Mouse (Mus musculus) erythroid progenitor cell, adult 5-6 weeks (primary cell): ENCODE measurements around the gene Pnmal2. TPM values are rescaled to one million over a fixed set of nuclear protein-coding genes. Genes with fewer than 3 reads are reported as not detected.

Experiments
- ATAC-seq: replicated peaks from 2 replicates; pipeline ENCODE4 v1.8.0; 2016; ENCODE audit warnings: moderate number of reproducible peaks, mild to moderate bottlenecking, moderate TSS enrichment, inconsistent platforms; ENCODE audit not compliant: poor library complexity, low FRiP score, severe bottlenecking
- total RNA-seq, 2 experiments: library from RNA; stranded (forward) in 1 of 2; stranded (reverse) in 1 of 2; fragments of 150-400 nt in 1 of 2; fragments of 186-747, 209-891 nt in 1 of 2; gene quantifications; 2 replicates each; pipeline versions ENCODE4 v1.2.3 to v1.2.4; 2015 to 2017; ENCODE audit warnings: low replicate concordance in 2 of 2

Pnmal2 gene
- total RNA-seq (2015; ENCODE audit: low replicate concordance) (not detected in 2 replicates), total RNA-seq (2017; ENCODE audit: low replicate concordance) (not detected in 2 replicates)

DNA sequence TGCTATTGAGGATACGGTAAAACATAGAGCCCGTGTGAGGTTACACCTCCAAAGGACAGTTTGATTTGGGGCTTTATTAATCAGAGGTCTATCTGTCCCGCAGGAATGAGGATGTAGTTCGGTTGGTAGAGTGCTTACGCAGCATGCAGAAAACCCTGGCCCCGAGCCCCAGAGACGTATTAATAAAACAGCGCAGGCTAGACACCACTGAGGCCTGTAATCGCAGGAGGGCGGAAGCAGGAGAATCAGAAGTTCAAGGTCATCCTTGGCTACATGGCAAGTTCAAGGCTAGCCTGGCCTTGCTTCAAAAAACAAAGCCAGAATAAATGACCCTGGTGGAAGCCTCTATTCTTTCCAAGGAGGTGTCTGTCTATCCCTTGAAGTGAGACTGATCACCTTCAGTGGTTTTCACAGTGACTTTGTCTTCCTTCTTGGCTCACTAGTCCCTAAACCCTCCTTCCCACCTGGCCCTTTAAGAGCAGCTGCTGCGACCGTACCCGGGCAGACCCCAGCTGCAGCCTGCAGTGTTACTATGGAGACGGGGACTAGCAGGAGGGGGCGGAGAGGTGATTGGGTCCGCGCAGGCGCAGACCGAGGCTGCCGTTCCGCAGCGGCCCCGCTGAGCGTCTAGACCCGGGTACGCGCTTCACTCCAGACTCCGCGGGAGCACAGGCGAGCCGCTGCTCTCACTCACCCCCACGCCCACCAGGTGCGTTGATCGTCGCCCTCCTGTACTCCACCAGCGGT, at the start of gene Pnmal2:
Pnmal2 (plus strand) TSS at position 622 of the 747 bp plus-strand sequence.
- ATAC-seq: no peak

DNA sequence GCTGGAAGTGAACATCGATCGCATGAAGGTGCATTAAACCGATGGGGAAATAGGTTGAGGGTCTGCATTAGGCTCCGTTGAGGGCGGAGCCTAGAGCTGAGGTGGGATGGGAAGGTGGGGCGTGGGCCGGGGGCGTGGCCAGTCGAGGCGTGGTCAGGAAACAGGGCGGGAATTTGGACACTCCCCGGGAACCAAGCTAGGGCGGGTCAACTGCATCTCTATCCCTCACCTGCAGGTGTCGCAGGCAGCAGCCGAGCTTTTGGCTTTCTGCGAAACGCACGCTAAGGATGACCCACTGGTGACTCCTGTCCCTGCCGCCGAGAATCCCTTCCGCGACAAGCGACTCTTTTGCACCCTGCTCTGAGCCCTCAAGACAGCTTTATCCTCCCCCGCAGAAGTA, 49.5 kb upstream of the Pnmal2 start:
- ATAC-seq: peak; percentile 61

DNA sequence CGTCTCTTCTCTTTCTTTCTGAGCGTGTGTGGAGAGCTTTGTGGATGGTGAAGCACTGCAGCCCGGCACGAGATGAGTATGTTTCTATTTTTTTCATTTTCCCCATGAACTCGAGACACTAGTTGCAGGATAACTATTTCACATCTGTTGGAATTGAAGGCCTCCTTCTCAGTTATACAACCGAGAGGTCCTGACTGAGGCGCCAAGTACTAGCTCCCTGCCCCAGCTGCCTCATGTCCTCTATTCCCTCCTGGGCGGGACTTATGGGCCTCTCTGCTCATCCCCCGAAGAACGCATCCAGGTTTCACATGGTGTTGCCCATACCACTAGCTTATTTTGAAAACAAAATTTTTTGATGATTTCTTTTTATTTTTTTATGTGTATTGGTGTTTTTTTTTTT, 49.0 kb upstream of the Pnmal2 start:
- no peak for ATAC-seq

DNA sequence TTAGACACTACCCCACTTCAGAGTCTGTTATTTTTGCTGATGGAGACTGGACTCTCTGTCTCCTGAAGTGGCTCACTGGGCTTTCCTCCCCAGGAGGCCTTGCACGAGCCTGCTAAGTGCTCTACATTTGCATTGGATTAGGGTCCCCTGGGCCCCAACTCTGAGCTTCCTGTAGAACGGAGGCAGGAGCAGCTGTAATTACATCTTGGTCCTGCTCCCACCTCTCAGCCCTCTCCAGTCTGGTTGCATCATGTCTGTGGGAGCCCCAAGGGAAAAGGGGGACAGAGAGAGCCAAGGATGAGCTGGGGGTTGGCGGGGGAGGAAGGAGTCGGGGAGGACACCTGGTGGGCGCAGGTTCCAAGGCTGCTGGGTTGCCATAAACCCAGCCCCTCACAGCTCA, 44.0 kb upstream of the Pnmal2 start:
- ATAC-seq: no peak

DNA sequence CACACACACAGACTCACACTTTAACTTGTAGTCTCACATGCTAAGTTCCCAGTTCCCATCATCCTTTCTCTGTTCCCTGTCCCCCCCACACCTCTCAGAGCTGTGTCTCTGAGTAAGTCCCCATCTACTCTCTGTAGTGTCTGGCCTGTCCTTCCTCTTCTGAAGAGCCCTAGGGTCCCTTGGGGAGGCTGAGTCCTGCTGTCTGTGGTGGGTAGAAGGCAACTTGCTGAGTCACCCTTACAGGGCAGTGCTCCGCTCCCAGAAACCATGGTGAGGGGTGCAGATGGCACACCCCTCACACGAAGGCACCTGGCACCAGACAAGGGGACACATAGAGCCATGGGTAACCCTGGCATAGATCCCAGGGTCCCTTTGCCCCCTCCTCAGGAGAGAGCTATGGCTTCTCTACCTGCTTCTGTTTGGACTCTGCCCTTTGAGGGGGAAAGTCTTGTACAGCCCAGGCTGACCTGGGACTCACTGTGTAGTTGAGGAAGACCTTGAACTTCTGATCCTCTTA, 41.0 kb upstream of the Pnmal2 start:
- no peak for ATAC-seq

DNA sequence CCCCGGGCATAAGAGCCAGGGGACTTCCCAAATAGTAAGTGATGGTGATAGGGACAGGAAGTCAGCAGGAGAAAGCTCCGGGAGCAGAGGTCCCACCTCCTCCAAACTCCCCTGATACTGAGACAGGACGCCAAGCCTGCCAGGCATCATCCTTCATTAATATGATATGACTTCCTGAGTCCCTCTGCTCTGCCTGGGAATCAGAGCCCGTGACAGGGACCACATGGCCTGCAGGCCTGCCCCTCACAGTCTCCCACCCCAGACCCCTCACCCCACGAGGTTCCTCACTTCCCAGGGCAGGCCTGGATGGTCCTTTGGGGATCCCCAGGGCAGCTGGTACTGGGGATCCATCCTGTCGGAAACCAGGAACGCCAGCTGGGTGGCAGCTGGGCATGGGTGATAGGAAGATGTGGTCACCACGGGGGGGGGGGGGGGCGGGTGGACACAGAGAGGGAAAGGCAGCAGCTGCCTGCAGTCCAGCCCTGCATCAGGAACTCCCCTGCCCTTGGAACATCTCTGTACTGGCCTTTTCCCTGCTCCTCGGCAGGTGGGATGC, 40.3 kb upstream of the Pnmal2 start:
- no peak for ATAC-seq

DNA sequence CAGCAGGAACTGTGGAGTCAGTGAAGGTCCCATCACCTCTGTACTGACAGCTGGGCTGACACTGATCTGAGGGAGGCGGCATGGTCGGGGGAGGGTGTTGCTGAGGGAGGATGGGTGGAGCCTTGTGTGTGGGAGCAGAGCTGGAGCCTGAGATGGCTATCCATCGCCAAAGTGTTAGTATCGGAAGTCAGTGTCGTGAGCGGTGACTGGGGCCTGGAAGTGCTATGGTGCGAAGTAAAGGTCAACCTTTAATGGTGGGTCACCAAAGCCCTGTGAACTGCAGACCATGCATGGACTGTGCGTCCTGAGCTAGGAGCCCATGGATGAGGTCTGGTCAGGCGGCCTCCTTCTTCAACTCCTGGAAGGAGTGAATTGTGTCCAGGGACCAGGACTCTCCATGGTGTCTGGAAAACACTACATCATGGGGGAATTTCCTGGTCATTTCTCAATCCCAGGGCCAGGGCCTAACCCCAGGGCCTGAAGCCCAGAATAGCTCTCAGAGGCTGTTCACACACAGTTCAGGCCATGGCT, 38.9 kb upstream of the Pnmal2 start:
- no peak for ATAC-seq

DNA sequence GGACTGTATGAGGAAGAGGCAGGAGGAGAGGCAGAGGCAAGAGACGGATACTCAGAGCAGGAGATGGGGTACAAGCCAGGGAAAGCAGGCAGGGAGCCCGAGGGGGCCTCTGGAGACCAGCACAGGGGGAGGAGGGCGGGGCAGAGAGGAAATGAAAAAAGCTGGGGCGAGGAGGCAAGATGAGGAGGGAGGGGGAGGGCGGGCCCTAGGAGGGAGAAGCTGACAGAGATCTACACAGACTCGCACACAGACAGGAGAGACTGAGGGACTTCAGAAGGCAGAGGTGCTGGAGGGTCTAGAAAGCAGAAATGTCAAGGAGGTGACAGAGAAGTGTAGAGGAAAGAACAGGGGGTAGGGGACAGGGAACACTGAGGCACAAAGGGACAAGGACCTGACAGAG, 38.2 kb upstream of the Pnmal2 start, which contains the start of gene Ptgir:
Ptgir (plus strand) TSS at position 210 of the 400 bp plus-strand sequence.
- no peak for ATAC-seq

DNA sequence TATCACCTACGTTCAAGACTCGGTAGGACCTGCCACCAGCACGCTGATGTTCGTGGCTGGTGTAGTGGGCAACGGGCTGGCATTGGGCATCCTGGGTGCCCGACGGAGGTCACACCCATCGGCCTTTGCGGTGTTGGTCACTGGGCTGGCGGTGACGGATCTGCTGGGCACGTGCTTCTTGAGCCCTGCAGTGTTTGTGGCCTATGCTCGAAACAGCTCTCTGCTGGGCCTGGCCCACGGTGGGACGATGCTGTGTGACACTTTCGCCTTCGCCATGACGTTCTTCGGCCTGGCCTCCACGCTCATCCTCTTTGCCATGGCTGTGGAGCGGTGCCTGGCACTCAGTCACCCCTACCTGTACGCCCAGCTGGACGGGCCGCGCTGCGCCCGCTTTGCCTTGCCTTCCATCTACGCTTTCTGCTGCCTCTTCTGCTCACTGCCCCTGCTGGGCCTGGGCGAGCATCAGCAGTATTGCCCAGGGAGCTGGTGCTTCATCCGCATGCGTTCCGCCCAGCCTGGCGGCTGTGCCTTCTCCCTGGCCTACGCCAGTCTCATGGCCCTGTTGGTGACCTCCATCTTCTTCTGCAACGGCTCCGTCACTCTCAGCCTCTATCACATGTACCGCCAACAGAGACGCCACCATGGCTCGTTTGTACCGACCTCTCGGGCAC, 37.5 kb upstream of the Pnmal2 start:
- no peak for ATAC-seq

DNA sequence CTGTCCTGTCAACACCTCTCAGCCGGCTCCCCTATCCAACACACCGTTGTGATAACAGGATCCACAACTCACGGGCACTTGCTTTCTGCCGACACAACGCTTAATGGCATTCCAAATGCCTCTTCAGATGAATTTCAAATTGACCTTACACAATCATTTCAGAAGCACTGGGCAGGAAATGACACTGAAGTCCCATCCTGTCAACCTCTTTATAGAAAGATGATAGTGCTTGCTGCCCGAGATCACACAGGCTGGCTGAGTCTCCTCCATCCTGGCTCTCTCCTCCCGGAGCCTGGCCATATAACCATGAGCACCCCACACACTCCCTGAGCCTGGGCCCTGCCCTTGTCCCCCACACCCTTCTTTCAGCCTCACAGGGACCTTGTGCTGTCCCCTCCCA, 36.6 kb upstream of the Pnmal2 start:
- ATAC-seq: no peak

DNA sequence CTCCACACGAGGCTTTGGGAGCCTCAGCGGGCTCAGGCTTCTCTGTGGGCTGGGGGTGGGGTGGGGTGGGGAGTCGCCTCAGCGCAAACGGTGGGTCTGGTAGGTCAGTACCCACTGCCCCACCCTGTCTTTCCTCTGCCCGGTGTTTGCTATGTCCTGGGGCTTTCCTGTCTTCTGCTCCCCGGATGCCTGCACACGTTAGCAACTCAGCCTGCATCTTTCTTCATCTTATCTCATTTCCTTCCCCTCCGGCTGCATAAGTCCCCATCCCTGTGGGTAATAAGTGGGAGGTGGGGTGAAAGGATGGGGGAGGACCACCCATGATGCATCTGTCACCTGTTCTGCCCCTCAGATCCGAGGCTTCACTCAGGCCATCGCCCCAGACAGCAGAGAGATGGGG, 36.1 kb upstream of the Pnmal2 start:
- ATAC-seq: no peak

DNA sequence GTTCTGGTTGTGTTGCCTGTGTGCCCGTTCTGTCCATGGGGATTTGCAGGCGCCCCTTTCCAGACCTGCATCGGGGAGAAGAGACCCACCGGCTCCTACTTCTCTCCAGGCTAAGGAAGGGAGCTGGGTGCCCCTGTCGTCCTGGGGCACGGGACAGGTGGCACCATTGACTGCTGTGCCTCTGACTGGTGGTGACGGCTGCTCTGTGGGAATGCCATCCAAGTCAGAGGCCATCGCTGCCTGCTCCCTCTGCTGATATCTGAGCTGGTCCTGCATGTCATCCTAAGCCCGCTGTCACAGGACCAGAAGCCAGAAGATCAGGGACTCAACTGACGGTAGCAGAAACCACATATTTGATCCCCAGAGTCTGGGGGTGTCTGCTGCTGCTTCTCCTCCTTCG, 35.6 kb upstream of the Pnmal2 start:
- no peak for ATAC-seq

DNA sequence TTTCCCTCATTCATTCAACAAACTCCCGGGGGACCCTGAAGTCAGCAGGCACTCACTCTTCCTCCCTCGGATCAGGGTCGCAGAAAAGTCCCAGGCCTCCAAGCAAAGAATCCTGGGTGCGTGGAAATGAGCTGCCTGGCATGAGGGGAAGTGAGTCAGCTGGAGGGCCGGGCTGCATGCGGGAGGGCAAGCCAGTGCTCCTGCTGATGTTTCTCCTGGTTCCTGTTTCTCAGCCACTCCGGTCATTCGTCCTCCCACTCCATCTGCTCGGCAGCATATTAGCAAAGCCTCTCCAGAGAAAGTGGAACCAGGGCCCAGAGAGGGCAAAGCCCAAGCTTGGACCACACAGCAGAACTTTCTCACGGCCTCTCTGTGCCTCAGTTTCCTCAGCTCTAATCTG, 34.6 kb upstream of the Pnmal2 start:
- ATAC-seq: no peak

DNA sequence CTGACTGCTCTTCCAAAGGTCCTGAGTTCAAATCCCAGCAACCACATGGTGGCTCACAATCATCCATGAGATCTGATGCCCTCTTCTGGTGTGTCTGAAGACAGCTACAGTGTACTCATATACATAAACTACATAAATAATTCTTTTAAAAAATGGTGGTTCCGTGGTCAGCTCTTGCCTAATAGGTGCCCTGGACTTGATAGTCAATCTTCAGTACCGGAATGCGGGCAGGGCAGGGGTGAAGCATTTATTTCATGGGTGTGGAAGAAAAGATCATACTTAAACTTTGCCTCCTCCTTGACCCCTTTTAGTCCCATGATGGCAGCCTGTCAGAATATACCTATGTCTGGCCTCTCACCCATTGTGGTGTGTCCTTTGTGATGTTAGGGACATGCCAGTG, 32.6 kb upstream of the Pnmal2 start:
- no peak for ATAC-seq

DNA sequence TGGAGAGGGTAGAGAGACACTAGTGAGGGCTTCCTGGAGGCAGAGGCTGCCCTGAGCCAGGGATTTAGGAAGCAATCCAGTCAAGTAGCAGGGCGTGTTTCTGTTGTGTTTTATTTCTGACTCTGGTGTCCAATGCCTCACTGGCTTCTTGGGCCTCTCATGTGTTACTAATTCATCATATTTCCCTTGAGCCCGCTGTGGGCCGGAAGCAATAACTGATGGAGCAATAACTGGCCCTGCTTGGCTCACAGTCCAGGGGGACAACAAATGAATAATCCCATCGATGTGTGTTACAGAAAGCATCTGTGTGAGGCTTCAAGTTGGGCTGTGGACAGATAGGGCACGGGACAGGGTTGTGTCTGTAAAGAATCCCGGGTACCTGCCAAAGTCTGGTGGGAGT, 32.1 kb upstream of the Pnmal2 start:
- no peak for ATAC-seq

DNA sequence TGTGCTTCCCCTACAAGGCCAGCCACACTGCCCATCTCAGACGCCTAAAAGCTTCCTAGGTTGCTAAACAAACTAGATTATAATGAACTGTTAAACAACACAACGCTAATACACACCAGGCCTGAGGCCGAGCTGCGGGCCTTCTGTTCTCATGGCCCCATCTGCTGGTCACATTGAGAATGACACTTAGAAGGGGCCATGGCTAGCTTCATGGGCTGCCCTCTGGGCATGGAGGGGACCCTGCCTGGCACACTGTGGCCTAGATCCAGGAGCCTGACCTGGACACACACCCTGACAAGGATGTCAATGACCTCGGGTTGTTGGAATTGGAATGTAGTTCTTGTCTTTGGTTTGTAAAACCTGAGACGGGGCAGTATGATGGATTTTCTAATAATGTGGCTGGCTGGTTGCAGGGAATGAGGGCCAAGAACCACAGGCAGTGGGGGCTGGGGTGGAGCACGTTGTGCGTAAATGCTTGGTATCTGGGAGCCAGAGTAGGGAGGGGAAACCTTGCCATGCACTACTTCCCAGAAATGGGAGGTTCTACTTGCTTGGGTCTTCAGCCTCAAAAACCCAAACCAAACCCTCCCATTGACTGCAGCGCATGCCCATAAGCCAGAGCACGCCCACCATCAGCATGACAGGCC, 30.6 kb upstream of the Pnmal2 start:
- peak; percentile 84 for ATAC-seq

DNA sequence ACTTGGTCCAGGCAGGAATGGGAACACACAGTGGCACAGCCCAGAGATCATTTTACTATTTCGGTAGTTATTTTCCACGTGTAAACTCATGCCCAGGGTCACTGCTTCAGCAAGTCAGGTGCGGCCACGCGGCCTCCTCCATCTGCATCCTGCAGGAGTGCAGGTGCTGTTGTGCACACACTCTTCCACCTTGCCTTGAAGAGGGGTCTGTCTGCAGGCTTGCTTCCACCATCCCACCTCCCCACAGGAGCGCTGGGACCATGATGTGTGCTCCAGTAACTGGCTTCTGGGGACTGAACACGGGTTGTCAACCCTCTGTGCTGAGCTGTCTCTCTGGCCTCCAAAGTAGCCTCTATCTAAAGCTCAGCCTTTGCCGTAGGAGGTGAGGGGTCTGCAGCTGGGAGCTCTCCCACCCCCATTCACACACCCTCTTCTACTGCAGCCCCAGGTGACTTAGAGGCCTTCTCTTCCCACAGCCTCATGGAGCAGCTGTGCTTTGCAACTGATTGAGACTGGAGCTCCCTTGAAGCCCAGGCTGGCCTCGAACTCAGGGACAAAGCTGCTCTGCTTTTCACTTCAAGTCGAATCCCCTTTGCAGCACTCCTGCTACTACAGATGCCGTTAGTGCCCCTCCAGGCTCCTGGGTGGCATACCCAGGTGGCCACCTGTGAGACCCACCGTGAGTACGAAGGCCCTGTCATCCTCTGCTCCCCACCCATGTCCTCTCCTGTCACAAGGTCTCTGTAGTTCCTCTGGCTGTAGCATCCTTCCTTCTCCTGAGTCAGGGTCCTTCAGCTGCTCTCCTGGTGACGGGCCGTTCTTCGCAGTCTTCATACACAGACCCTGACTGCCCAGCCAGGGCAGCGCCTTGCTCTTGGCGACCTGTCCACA, 29.8 kb upstream of the Pnmal2 start:
- no peak for ATAC-seq

DNA sequence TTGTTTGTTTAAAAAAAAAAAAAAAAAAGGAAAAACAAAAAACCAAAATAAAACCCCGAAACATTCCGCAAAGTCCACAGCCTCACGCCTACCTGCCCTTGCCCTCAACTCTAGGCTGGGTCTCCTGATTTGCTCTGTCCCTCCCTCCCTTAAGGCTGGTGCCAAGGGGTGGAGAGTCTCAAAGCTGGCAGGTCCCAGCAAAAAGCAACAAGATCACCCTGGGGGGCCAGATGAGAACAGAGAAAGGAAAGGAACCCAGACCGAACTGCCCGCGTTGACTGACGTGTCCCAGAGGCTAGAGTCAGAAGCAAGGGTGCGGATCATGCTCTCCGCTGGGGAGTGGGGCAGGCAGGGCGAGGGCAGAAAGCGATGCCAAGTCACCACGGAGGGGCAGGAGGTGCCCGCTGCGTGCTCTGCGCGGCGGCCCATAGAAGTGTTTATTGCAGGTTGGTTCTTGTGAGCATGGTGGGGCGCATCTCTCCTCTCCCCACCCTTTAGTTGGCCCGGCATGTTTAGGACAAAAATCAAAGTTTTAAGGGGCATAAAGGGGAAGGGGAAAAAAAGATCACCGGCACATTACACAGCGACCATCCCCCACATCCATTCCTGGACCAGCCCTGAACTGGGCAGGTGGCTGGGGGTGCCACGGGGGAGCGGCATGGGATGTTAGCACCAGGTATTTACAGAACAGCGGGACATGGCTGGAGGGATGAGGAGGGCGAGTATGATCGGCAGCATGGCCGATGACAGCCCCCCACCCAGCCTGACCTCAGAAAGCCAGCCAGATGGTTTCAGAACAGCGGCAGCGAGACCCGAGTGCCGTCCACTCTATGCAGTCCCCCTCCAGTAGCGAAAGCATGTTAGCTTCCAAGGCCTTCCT, 28.8 kb upstream of the Pnmal2 start:
- ATAC-seq: no peak
